Mouse (Mus musculus) cerebellum, adult 2 months (tissue): ENCODE data around the gene Zfp518b.

Experiments
- CTCF ChIP-seq: fragments of 200-500 bp; IDR thresholded peaks from 2 replicates; pipeline ENCODE4 v1.5.1; 2011; ENCODE audit warnings: low read depth, mild to moderate bottlenecking, control low read depth, low read length, moderate library complexity, borderline replicate concordance; ENCODE audit not compliant: insufficient read depth
- POLR2A ChIP-seq: fragments of 200-500 bp; IDR thresholded peaks from 2 replicates; pipeline ENCODE4 v1.6.1; 2011; ENCODE audit warnings: low read length, control low read depth, borderline replicate concordance; ENCODE audit not compliant: insufficient read depth

GRCm38 (mm10) chr5:38628023-38628422 lies 56.6 kb downstream of the Zfp518b start:
- no peak for TF ChIP-seq CTCF
- no peak for TF ChIP-seq POLR2A
